Mouse (Mus musculus) NIH3T3 (cell line): ENCODE results near the gene Scn2b.
A peak's percentile ranks its signal among the peaks of the same experiment; 100 is the strongest.

Source experiments
- DNase-seq: peaks from one replicate; pipeline ENCODE4 v3.0.0-alpha.2; 2012; ENCODE audit warnings: low read depth

Scn2b gene

DNA sequence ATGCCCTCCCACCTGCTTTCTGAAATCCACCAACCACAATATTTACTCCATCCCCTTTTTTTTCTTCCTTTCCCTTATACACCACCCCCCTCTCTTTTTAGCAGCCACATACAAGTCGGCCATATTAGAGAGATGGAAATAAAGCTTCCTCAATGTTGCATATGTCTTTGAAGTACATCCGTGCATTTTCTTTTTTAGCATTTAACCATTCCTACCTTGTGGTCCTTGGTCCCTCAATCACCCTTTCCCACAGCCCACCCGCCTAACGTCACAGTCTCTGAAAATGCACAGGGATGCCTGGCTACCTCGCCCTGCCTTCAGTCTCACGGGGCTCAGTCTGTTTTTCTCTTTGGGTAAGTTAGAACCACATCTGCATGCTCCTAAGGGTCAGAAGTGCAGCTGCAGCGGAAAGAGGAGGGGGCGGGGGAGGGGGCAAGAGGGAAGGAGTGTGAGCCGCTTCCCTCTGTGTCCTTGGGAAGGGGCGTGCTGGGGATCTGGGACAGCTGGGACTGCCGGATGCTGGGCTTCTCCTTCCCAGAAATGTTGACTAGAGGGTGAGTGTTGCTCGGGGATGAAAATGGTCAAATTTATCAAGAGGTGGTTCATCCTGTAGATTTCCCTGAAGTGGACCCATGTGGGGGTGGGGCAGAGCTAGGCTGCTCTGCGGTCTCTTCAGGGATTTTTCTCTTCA is at the start of gene Scn2b:
Scn2b (plus strand) TSS at position 42 of the 691 bp plus-strand sequence.
- no peak for DNase-seq

DNA sequence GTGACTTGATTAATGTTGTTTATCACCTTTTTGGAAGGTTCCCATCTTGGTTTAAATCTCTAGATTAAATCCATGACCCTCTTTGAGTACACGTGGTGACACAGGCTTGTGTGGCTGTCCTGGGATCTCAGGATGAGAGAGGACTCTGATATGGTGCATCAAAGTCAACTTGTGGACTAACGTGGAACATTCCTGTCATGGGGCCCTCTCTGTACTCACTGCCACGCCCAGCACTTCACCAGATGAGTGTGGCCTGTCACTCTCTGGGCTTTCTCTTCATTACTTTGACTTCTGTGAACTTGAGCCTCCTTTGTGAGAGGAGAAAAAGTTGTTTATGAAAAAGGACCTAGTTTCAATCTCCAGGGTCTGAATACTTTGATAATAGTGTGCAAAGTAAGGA is 45.8 kb upstream of the Scn2b start:
- no peak for DNase-seq

DNA sequence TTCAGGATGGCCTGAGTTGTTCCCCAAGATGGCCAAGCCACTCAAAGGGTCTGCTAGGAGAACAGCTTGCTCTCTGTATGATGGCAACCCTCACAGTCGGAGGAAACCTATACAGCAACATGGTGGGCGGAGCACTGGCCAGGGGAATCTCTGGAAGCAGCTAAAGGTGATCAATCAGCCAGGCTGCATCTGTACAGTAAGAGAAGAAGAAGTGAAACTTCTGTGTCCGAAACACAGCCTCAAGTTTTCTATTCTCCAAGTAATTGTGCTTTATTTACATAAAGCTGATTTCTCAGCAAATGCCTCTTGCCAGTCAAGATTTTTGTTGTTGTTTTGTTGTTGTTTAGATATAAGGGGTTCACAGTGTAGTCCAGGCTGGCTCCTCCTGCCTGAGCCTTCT is 39.7 kb upstream of the Scn2b start:
- no peak for DNase-seq

DNA sequence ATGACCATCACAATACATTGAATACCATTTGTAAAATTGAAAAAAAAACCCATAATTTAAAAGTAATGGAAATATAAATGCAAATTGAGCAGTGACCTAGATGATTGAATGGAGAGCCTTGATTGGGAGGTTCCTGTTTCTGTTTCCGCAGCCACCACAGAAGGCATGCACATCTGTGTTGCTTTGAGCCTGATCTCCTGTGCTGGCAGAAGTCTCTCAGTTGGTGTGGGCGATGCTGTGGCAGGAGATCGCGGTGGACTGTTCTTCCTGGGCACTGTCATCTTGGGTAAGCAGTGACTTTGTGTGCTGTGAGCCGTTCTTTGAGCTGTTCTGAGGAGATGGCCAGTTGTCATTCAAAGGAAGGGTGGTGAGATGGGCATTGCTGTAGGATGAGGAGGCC is 38.6 kb upstream of the Scn2b start, which contains the start of gene Jaml:
Jaml (plus strand) TSS at position 173 of the 400 bp plus-strand sequence.
- no peak for DNase-seq

DNA sequence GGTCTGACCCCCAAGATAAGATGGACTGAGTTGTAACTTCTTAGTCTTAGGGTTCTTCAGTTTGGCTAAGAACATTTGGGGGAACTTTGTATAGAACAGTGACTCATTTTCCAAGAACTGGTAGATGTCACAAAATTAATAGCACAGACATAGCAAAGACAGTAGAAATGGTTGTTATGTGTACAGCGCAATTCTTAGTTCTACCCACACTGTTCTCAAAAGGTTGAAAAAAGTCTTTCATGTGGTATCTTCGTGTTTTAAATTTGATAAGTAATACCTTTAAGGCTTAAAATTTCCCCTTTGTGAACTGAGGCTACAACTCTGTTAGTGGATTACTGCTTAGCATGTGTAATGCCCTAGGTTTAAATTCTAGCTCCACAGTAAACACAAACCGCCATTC is 34.5 kb upstream of the Scn2b start:
- DNase-seq, result no peak

DNA sequence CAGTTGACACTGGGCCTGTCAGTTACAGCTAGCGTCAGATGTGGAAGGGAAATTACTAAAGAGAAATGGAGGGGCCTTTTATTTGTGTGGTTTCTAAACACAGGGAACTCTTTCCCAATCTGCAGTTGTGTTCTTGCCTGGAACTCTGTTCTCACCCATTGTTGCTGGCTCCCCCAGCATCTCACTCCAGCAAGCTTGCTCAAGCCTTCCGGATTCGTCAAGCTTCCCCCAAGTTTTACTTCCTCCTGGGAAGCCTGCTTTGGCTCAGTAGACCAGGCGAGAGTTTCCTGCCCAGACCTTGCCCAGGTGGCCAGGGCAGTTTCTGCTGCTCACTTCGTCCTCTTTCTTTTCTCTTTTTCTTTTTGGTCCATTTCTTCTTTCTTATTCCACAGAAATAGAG is 33.0 kb upstream of the Scn2b start:
- no peak for DNase-seq

DNA sequence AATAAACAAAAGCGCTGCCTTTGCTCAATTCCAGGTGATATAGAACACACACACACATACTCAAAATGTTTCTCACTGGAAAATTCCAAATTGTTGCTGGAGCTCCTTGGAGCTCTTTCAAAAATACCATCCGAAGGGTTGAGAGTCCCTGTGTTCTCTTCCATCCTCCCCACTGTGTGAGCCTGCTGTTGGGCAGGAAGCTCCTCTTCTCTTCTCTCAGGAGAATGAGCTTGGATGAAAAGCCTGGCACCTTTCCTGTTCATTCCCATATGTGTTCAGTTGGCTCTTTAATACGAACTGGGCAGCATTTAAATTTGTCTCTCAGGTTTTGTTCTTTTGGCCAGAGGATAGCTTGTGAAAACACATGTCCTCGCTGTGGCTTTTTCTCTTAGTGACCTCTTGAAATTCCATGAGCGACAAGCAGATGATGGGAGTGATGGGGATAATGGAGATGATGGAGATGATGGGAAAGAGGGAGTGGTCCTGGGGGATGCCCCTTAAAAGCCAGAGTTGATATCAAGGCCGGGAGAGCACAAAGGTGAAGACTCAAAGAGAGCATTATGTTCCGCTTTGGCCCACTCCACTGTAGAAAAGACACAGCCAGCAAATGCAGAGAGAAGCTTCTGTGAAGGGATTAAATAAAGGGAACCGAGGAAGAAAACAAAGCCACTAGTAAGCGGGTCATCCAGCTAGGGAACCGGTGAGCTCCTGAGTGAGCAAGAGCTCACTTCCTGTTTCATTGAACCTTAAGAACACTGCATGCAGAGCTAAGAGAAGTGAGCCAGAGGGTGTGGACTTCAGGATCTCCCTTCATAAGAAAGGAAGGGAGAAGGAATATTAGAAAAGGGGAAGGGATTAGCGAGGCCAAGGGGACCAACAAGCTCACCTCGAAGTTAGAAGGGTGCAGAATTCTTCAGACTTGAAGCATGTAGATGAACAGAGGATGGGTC is 31.6 kb upstream of the Scn2b start:
- no peak for DNase-seq

DNA sequence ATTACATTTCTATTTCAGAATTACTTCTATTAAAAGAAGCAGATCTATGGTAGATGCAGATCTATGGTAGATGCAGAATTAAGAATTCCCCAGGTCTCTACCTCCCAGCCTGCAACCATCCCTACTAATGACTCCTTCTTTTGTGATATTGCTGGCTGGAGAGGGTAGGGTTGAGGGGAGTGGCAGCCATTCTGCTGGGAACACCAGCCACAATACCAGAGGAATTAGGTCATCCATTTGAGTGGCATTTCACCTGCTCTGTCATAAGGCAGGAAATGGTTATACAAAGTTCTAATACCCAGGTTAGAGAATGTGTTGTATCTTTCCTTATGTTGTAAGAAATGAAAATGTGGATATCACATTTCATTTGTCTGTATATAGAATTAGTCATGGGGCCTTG is 29.5 kb upstream of the Scn2b start:
- no peak for DNase-seq

DNA sequence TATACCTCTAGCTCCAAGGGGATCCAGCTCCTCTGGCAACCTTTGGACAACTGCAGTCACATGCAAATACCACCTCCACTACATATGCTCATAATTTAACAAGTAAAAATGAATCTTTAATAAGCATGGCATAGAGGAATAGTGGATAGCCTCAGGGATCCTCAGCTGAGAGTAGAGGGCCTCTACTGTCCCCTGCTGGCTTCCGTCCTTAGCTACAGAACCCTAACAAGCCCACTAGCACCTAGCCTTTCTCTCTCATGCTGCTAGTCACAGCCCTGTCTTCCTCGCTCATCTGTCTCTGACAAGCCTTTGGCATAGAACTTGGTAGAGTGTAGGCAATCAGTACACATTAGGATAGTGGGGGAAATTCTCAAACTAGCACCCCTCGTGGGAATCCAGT is 26.8 kb upstream of the Scn2b start:
- no peak for DNase-seq

DNA sequence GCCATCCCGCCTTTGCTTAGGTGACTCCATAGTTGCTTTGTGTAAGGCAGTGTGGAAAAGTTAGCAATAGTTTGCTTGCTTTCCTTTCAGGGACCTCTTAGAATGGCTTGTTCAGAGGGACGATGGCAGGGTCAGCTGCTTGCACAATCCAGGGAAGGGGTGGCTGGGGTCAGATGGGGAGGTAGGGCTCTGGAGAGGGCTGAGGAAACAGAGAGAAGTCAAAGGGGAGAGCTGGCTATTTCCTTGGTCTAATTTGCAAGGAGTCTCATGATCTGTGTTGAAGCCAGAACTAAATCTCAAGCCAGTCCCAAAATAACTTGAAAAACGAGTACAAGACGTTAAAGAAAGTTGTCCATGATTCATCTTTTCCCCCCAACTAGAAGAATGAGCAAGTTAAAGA is 24.9 kb upstream of the Scn2b start:
- DNase-seq, result peak; percentile 3

DNA sequence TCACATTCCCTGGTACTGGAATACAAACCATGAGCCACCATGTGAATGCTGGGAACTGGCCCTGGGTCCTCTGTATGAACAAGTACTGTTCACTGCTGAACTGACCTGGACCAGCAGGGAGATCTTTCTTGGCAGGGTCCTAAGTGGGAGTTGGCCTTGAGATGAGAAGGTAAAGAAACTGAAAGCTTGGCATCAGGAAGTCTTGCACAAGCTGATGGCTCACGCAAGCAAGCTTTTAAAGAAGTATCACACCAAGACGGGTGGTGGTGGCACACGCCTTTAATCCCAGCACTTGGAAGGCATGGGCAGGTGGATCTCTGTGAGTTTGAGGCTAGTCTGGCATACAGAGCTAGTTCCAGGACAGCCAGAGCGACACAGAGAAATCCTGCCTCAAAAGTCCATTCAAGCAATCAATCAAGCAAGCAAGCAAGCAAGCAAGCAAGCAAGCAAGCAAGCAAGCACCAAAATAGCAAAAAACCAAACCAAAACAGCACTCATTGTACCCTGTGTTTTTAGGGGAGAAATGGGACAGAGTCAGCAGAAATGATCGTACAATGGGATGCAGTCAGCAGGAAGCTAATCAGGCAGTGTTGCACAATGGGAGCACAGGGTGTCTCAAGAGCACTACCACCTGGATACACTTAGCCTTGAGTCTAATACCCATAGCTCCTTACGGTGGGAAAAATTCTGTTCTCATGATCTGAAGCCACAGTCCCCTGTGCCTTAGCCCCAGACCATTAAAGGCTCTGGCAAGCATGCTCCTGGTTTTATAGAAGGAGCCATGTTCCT is 22.2 kb upstream of the Scn2b start:
- peak; percentile 5 for DNase-seq

DNA sequence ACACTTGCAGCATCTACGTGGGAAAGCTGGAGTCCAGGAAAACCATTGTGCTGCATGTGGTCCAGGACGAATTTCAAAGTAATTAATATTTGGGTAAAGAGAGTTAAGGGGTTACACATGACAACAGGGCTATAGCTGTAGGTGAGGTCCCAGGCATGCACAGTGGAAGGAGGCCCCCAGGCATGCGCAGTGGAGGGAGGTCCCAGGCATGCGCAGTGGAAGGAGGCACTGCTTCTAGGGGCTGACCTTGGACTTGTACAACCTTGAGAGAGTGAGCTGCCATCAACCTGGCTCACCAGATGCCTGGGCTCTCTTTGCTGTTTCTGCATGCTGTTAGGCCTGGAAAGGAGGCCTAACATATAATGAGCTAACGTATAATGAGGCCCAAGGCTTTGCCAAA is 19.7 kb upstream of the Scn2b start:
- DNase-seq, result no peak

DNA sequence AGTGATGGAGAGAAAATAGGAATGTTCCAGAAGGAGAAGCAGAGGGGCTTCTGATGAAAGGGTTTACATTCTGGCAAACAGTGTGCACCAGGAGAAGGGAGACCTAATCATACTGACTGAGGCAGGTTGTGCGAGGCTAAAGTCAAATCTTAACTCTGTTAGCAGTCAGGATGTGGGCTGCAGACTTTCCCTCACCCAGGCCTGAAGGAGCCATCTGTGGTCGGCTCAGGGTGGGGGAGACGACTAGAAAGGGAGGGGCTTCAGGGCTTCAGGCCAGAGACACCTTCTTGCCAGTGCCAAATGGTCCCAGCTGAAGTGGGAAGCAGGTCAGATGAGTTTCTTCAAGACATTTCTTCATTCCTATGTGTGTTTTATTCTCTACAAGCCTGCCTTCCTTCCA is 19.2 kb upstream of the Scn2b start:
- DNase-seq, result no peak

DNA sequence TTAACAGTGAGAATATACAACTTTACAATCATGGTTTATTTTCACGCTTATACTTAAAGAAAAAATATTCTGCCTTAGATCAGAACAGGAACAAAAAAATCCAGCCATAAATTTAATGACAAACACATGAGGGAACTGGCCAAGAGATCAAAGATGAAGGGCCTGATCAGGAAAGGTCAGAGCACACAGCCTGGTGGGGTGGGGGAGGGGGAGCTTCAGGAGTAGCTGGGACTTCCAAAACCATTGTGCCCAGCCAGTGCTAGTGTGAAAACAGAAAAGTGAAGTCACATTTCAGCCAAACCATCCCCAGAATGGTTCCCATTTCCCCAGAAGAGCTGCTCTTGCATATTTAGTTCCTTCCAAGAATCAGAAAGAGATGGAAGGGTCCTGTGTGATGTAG is 15.1 kb upstream of the Scn2b start:
- DNase-seq, result no peak

DNA sequence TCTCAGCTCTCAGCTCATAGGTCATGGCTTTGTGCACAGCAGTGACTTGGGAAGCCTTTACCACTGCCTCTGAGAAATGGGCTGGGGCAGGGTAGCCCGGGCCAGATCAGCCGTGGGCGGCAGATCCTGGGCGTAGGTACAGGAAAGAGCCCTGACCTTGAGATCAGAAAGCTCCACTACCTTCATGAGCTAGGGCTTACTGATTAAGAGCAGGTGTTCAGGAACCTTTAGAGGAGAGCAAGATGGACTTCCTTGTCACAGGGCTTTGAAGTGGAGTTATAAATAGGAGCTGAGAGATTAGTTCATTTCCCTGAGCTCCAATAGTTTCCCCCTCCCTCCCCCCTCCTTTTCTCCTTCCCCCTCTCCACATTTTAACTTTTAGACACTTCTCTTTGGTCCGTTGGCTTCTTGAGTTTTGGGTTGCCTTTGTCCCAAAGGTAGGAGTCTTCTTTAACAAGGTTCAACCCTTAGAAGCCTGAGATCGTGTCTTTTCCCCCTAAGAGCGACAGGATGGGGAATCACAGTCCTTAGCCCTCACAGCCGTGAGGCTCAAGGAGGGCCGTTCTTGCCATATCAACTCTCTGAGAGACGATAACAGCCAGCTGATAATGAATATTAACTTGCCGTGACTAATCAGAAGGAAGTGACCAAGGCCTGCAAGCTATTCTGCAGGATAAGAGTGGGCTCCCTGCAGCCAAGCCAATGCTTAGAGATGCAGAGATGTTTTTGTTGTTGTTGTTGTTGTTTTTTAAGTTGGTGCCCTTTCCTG is 14.2 kb upstream of the Scn2b start:
- no peak for DNase-seq

DNA sequence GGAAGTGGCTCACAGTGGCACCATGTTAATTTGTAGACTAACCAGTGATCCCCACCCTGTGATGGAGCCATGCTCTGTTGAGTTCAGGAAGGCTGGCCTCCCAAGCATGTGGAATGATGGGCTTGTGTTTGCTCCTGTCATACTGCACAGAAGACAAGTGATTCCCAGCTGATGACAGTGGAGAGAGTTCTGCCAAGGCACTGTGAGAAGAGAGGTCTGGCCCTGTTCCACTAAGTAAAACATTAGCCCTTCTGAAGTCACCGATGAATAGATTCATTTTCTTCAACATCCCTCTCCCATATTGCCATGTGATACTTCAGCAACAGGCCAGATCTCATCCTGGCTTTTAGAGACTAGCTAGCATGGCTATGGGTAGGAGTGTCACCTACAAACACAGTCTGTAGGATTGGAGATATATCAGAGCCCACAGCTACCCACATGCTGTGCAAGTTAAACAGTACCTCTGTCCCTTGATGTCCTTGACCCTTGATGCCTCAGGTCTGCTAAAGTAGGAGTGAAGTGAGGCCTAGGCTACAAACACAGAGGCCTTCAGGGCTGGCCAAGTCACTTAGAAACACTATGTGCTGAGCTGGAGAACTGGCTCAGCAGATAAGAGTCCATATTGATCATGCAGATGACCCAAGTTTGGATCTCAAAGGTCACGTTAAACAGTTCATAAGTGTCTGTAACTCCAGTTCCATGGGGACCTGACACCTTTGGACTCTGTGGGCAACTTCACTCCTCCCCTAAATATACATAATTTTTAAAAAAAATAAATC is 11.8 kb upstream of the Scn2b start:
- DNase-seq, result no peak

DNA sequence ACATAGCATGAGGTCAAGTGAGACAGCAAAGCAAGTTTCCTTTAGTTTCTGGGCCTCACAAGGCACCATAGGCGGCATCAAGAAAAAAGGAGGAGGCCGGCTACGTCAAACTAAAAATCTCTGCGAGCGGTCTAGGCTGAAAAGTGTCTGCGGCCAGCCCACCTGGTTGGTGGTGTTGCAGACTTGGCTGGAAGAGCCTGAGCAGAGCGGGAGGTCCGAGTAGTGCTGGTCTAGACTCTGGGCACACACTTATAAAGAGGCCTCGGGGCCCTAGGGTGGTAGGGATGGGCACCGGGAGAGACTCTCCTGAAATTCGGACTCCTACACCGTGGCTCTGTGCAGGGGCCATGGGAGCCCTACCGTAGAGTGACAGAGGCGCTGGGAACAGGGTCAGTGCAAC is 1.9 kb upstream of the Scn2b start:
- no peak for DNase-seq

DNA sequence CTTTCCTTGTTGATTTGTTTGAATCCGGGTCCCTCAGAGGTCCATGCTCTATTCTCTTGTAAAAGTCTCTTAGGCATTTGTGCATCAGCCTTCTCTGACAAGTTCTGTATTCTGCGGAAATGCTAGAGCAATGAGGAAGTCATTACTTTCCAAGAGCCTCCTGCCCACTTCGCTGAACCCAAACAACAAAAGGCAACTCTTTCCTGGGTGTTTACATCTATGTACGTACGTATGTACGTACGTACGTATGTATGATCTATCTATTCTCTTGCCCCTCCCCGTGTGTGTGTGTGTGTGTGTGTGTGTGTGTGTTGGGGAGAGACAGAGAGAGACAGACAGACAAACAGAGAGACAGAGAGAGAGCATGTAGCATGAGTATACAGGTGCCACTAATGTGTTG is 763 bp upstream of the Scn2b start:
- no peak for DNase-seq

DNA sequence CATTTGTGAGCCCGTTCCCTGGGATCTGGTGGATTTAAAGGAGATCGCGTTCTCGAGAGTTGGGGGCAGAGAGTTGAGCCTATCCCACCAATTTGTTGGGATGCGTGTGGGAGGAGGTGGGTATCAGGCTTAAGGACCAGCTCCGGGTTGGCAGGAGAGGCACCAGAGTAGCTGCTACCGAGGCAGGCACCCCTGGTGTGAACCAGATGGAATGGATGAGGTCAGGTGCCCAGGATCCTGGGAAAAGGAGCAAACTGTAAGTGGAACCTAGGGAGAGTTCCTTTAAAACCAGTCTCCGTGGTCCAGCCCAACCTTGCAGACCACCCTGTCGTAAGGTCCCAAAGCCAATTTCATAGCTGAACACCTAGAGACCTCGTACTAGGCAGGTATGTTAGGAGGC is 970 bp downstream of the Scn2b start:
- no peak for DNase-seq

DNA sequence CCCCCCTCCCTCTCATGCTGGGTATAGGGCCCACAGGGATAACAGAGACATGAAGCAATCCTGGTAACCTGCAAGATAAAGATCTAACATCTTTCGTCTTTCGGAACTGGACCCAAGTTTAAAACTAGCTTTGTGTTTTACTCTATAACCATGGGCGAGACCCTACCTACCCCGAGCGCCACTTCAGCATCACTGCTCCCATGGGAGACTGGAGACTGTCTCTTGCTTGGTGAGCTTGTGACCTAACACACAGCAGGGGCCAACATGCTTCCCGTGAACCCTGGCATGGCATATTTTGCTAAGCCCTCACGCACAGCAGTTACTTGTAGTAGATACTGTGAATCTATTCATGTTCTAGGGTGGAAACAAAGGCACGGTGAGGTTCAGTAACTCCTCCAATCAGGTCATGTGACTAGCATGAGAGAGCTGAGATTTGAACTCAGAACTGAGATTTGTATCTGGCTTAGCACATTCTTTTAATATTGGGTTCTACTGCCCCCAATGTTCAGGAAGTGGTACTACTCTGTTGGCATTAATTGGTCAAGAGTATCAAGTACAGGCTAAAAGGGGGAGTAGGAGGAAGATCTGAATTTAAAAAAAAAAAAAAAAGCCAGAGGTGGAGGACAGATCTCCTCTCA is 1.9 kb downstream of the Scn2b start:
- DNase-seq, result no peak
